Mouse (Mus musculus) spleen, postnatal 0 days (tissue): ENCODE results near the gene Lrrn4cl. TPM values are rescaled to one million over a fixed set of nuclear protein-coding genes. Genes with fewer than 3 reads are reported as not detected.

ENCODE experiments used
- polyA plus RNA-seq: library from polyadenylated mRNA; unstranded; fragments of >200 nt; fragmentation: Nextera tagmentation; extraction: Ambion mirVana; gene quantifications from 2 replicates; pipeline ENCODE4 v1.2.1, GENCODE M21; 2015

Lrrn4cl gene
- polyA plus RNA-seq, 1 experiment from 2014 or later, result 1.2 TPM

Other genes starting within 250 kb of the Lrrn4cl start
- not detected in 2 replicates for gene Slc22a6, start 232.7 kb upstream of the Lrrn4cl start, polyA plus RNA-seq
- 0.10 TPM in 1 of 2 replicates, not detected in the other for gene Chrm1, start 187.0 kb upstream of the Lrrn4cl start, polyA plus RNA-seq
- gene Slc3a2, start 127.4 kb upstream of the Lrrn4cl start, polyA plus RNA-seq, result 101 and 102 TPM in 2 replicates
- gene Wdr74, start 114.9 kb upstream of the Lrrn4cl start, polyA plus RNA-seq, result 64.9 and 68.8 TPM in 2 replicates
- gene 1700092M07Rik, start 110.0 kb upstream of the Lrrn4cl start, polyA plus RNA-seq, result 0.65 and 0.69 TPM in 2 replicates
- 56.9 and 66.5 TPM in 2 replicates for gene Stx5a, start 109.4 kb upstream of the Lrrn4cl start, polyA plus RNA-seq
- 95.6 and 109 TPM in 2 replicates for gene Nxf1, start 93.7 kb upstream of the Lrrn4cl start, polyA plus RNA-seq
- 79.4 and 82.5 TPM in 2 replicates for gene Tmem223, start 79.8 kb upstream of the Lrrn4cl start, polyA plus RNA-seq
- 134 and 140 TPM in 2 replicates for gene Tmem179b, start 76.3 kb upstream of the Lrrn4cl start, polyA plus RNA-seq
- 13.4 and 15.6 TPM in 2 replicates for gene Taf6l, start 64.4 kb upstream of the Lrrn4cl start, polyA plus RNA-seq
- gene Polr2g, start 52.2 kb upstream of the Lrrn4cl start, polyA plus RNA-seq, result 103 and 108 TPM in 2 replicates
- gene Zbtb3, start 48.2 kb upstream of the Lrrn4cl start, polyA plus RNA-seq, result 1.5 and 1.9 TPM in 2 replicates
- gene Ttc9c, start 31.4 kb upstream of the Lrrn4cl start, polyA plus RNA-seq, result 29.3 and 32.7 TPM in 2 replicates
- 5.6 and 5.7 TPM in 2 replicates for gene Hnrnpul2, start 30.8 kb upstream of the Lrrn4cl start, polyA plus RNA-seq
- gene AC129217.1, start 21.0 kb upstream of the Lrrn4cl start, polyA plus RNA-seq, result not detected in 2 replicates
- 40.2 and 40.8 TPM in 2 replicates for gene Bscl2, start 13.3 kb upstream of the Lrrn4cl start, polyA plus RNA-seq
- 0.48 and 0.53 TPM in 2 replicates for gene Gng3, start 11.6 kb upstream of the Lrrn4cl start, polyA plus RNA-seq
- 128 and 131 TPM in 2 replicates for gene Ubxn1, start 20.7 kb downstream of the Lrrn4cl start, polyA plus RNA-seq
- gene Uqcc3, start 30.2 kb downstream of the Lrrn4cl start, polyA plus RNA-seq, result 55.1 and 57.2 TPM in 2 replicates
- gene Lbhd1, start 33.0 kb downstream of the Lrrn4cl start, polyA plus RNA-seq, result 44.3 and 52.1 TPM in 2 replicates
- not detected in 2 replicates for gene Gm49403, start 33.2 kb downstream of the Lrrn4cl start, polyA plus RNA-seq
- gene 1810009A15Rik, start 38.1 kb downstream of the Lrrn4cl start, polyA plus RNA-seq, result 54.0 and 56.8 TPM in 2 replicates
- gene Gm49416, start 38.2 kb downstream of the Lrrn4cl start, polyA plus RNA-seq, result not detected in 2 replicates
- 22.6 and 23.2 TPM in 2 replicates for gene Ints5, start 42.2 kb downstream of the Lrrn4cl start, polyA plus RNA-seq
- gene Ganab, start 47.3 kb downstream of the Lrrn4cl start, polyA plus RNA-seq, result 28.2 and 35.2 TPM in 2 replicates
- 23.7 and 26.2 TPM in 2 replicates for gene B3gat3, start 69.6 kb downstream of the Lrrn4cl start, polyA plus RNA-seq
- gene Rom1, start 78.6 kb downstream of the Lrrn4cl start, polyA plus RNA-seq, result 2.9 and 3.7 TPM in 2 replicates
- gene Eml3, start 78.8 kb downstream of the Lrrn4cl start, polyA plus RNA-seq, result 19.5 and 23.4 TPM in 2 replicates
- 105 and 110 TPM in 2 replicates for gene Mta2, start 91.1 kb downstream of the Lrrn4cl start, polyA plus RNA-seq
- 15.3 and 15.8 TPM in 2 replicates for gene Tut1, start 103.1 kb downstream of the Lrrn4cl start, polyA plus RNA-seq
- gene Eef1g, start 116.3 kb downstream of the Lrrn4cl start, polyA plus RNA-seq, result 261 and 275 TPM in 2 replicates
- gene Ahnak, start 138.5 kb downstream of the Lrrn4cl start, polyA plus RNA-seq, result 11.6 and 16.8 TPM in 2 replicates
- 0.30 and 1.2 TPM in 2 replicates for gene Scgb1a1, start 237.2 kb downstream of the Lrrn4cl start, polyA plus RNA-seq